Mouse (Mus musculus) ES-Bruce4 (cell line): ENCODE data around the gene Coasy. TPM values are rescaled to one million over a fixed set of nuclear protein-coding genes. Genes with fewer than 3 reads are reported as not detected.

Source experiments
- H3K27ac ChIP-seq: 2 replicates; pipeline ENCODE4 v1.5.1; 2012; ENCODE audit warnings: low read length, inconsistent platforms; ENCODE audit not compliant: insufficient read depth
- H3K27me3 ChIP-seq: 2 replicates; pipeline ENCODE4 v1.6.1; 2012; ENCODE audit warnings: mild to moderate bottlenecking, low read length, inconsistent platforms; ENCODE audit not compliant: control insufficient read depth, poor library complexity, insufficient read depth, severe bottlenecking
- H3K36me3 ChIP-seq: 2 replicates; pipeline ENCODE4 v1.6.1; 2012; ENCODE audit warnings: inconsistent platforms, mild to moderate bottlenecking, low read length, moderate library complexity; ENCODE audit not compliant: control insufficient read depth, poor library complexity, insufficient read depth, severe bottlenecking
- H3K4me1 ChIP-seq: one replicate; pipeline ENCODE4 v1.8.1; 2011; ENCODE audit warnings: low read length; ENCODE audit not compliant: control insufficient read depth, insufficient read depth
- H3K4me3 ChIP-seq: 2 replicates; pipeline ENCODE4 v1.5.1; 2011; ENCODE audit warnings: low read depth, mild to moderate bottlenecking, low read length
- H3K9ac ChIP-seq: 2 replicates; pipeline ENCODE4 v1.6.1; 2012; ENCODE audit warnings: low read depth, mild to moderate bottlenecking, inconsistent platforms; ENCODE audit not compliant: poor library complexity, severe bottlenecking
- H3K9me3 ChIP-seq: replicated peaks from 2 replicates; pipeline ENCODE4 v1.6.1; 2012; ENCODE audit warnings: mild to moderate bottlenecking, low read length, inconsistent platforms; ENCODE audit not compliant: control insufficient read depth, poor library complexity, insufficient read depth, severe bottlenecking
- CTCF ChIP-seq: IDR thresholded peaks from one replicate; pipeline ENCODE4 v1.8.1; 2011; ENCODE audit warnings: low read depth, low read length
- EP300 ChIP-seq: IDR thresholded peaks from 2 replicates; pipeline ENCODE4 v1.6.1; 2011; ENCODE audit warnings: low read depth, low read length; ENCODE audit not compliant: insufficient read depth
- POLR2A ChIP-seq: IDR thresholded peaks from one replicate; pipeline ENCODE4 v1.8.1; 2011; ENCODE audit warnings: low read length; ENCODE audit not compliant: insufficient read depth
- polyA plus RNA-seq: library from polyadenylated mRNA; stranded (reverse); fragments of >200 nt; gene quantifications from 2 replicates; pipeline ENCODE4 v1.2.4, GENCODE M21; 2011; ENCODE audit warnings: low read depth; ENCODE audit not compliant: missing spikeins, insufficient read depth, insufficient read length

The Coasy gene
- polyA plus RNA-seq, 1 experiment, result 21.7 TPM

GRCm38 (mm10) chr11:101098231-101098630, 15.9 kb downstream of the Coasy start:
- Histone ChIP-seq H3K4me3 (no peak overlapping the region), H3K36me3 (peaks cover 50% of the 10 kb centered on the region), H3K9ac (no peak overlapping the region), H3K27me3 (no peaks in the 10 kb centered on the region), H3K9me3 (no peaks in the 10 kb centered on the region), H3K27ac (no peak overlapping the region), H3K4me1 (no peaks in the 10 kb centered on the region)
- TF ChIP-seq EP300 (no peak), CTCF (no peak), POLR2A (no peak)

- no peak overlapping the region for H3K4me3 ChIP-seq
- H3K36me3 ChIP-seq, result peaks cover 47% of the 10 kb centered on the region
- H3K27me3 ChIP-seq, result no peaks in the 10 kb centered on the region
- H3K9me3 ChIP-seq, result no peaks in the 10 kb centered on the region
- no peak overlapping the region for H3K9ac ChIP-seq
- no peaks in the 10 kb centered on the region for H3K4me1 ChIP-seq
- H3K27ac ChIP-seq, result no peak overlapping the region
- no peak for TF ChIP-seq EP300
- TF ChIP-seq CTCF, result no peak
- TF ChIP-seq POLR2A, result no peak
These were observed 20.6 kb downstream of the Coasy start for GRCm38 (mm10) chr11:101103011-101103410.

DNA sequence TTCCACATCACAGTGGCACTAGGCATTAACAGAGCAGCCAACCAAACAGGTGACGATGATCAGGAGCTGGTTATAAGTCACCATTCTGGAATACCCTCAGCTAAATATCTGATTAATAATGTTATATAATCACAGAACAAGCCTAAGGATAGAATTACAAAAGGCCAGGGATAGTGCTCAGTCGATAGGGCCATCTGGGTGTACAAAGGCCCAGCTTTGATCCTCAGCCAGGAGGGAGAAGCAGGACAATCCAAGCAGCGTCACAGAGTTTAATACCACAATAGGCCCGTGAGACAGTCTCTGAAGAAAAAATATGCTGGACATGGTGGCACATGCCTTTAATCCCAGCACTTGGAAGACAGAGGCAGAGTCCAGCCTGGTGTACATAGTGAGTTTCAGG, 27.0 kb downstream of the Coasy start:
- Histone ChIP-seq H3K4me1 (no peaks in the 10 kb centered on the region), H3K4me3 (no peak overlapping the region), H3K9ac (no peak overlapping the region), H3K27ac (no peak overlapping the region), H3K36me3 (peaks cover 3% of the 10 kb centered on the region; the same call in 1 of the 2 replicates), H3K27me3 (no peaks in the 10 kb centered on the region), H3K9me3 (no peaks in the 10 kb centered on the region; the same call in 1 of the 2 replicates)
- TF ChIP-seq CTCF, result no peak
- no peak for TF ChIP-seq EP300
- no peak for TF ChIP-seq POLR2A

GRCm38 (mm10) chr11:101110708-101111107, 28.3 kb downstream of the Coasy start:
- Histone ChIP-seq H3K9me3 (no peaks in the 10 kb centered on the region; the same call in 1 of the 2 replicates), H3K27me3 (no peaks in the 10 kb centered on the region), H3K4me1 (no peaks in the 10 kb centered on the region), H3K9ac (no peak overlapping the region), H3K4me3 (no peak overlapping the region), H3K36me3 (no peaks in the 10 kb centered on the region), H3K27ac (no peak overlapping the region)
- no peak for TF ChIP-seq CTCF
- TF ChIP-seq POLR2A, result no peak
- no peak for TF ChIP-seq EP300

DNA sequence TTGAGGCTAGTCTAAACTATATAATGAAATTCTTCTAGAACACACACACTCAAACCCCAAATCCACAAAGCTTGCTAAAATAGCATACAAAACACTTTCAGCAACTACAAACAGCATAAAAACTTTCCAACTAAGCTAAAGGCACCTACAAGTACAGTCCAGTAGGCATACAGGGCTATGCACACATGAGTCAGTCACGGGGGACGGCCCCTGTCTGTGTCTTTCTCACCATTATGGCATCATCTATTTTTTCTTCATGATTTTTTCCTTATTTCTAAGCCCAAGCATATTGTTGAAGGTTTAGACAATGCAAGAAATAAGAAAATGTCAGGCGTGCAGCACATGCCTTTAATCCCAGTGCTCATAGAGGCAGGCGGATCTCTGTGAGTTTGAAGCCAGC, 28.8 kb downstream of the Coasy start:
- no peaks in the 10 kb centered on the region for H3K4me1 ChIP-seq
- no peaks in the 10 kb centered on the region for H3K36me3 ChIP-seq
- H3K27me3 ChIP-seq, result no peaks in the 10 kb centered on the region
- no peak overlapping the region for H3K4me3 ChIP-seq
- no peaks in the 10 kb centered on the region; the same call in 1 of the 2 replicates for H3K9me3 ChIP-seq
- H3K27ac ChIP-seq, result no peak overlapping the region
- no peak overlapping the region for H3K9ac ChIP-seq
- TF ChIP-seq CTCF (no peak), EP300 (no peak)

DNA sequence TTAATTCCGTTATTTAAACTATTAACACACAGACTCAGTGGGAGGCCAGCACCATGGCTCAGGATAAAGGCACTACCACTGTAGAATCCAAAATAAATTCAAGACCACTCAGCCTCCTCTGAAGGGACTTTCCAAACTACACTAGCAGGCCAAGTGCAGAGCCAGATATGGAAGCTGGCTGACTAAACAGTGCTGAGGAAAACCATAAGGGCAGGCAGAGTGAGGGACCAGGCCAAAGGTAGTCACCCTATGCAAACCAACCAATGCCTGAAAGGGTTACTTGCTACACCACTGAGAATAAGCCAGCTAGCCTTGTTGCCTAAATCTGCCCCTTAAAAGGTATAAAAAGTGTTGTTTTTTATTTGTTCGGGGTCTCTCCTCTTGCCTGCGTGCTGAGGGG, 29.8 kb downstream of the Coasy start:
- Histone ChIP-seq H3K4me3 (no peak overlapping the region), H3K27ac (no peak overlapping the region), H3K4me1 (no peaks in the 10 kb centered on the region), H3K27me3 (no peaks in the 10 kb centered on the region), H3K9ac (no peak overlapping the region), H3K36me3 (no peaks in the 10 kb centered on the region), H3K9me3 (no peaks in the 10 kb centered on the region; the same call in 1 of the 2 replicates)
- no peak for TF ChIP-seq POLR2A
- no peak for TF ChIP-seq EP300
- TF ChIP-seq CTCF, result no peak

DNA sequence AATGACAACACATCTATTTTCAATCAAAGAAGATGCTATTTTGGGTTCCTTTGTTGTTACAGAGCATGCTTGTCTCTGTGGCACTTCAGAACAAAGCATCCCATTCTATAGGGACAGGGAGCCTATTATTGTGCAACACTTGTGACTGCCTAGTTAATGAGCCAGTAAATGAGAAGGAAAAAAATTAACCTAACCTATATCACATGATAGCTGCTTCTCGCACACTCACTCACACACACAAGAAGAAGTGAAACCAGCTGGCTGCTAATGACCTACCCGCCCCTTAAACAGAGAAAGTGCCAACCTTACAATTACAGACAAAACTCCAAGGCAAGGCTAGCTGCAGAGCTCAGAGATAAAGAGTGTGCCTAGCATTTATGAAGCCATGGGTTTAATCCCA, 33.2 kb downstream of the Coasy start:
- no peaks in the 10 kb centered on the region for H3K27me3 ChIP-seq
- H3K27ac ChIP-seq, result no peak overlapping the region
- no peak for TF ChIP-seq EP300
- TF ChIP-seq POLR2A, result no peak
- TF ChIP-seq CTCF, result no peak
- H3K9ac ChIP-seq, result no peak overlapping the region
- H3K36me3 ChIP-seq, result no peaks in the 10 kb centered on the region
- no peaks in the 10 kb centered on the region for H3K4me1 ChIP-seq
- no peak overlapping the region for H3K4me3 ChIP-seq
- no peaks in the 10 kb centered on the region; the same call in 1 of the 2 replicates for H3K9me3 ChIP-seq
